Mouse (Mus musculus): ENCODE results near the gene Sirt6. TPM values are rescaled to one million over a fixed set of nuclear protein-coding genes. Genes with fewer than 3 reads are reported as not detected.
"Not testable (repeated sequence)": the region's sequence is repeated elsewhere in the genome, so short reads cannot be mapped to it uniquely, and the experiment has no call there.

The Sirt6 gene
- total RNA-seq (2014; fragmentation: Nextera tagmentation): 13.7 and 18.3 TPM in 2 replicates
- 2.1 and 5.5 TPM in 2 replicates for total RNA-seq (2017)

DNA sequence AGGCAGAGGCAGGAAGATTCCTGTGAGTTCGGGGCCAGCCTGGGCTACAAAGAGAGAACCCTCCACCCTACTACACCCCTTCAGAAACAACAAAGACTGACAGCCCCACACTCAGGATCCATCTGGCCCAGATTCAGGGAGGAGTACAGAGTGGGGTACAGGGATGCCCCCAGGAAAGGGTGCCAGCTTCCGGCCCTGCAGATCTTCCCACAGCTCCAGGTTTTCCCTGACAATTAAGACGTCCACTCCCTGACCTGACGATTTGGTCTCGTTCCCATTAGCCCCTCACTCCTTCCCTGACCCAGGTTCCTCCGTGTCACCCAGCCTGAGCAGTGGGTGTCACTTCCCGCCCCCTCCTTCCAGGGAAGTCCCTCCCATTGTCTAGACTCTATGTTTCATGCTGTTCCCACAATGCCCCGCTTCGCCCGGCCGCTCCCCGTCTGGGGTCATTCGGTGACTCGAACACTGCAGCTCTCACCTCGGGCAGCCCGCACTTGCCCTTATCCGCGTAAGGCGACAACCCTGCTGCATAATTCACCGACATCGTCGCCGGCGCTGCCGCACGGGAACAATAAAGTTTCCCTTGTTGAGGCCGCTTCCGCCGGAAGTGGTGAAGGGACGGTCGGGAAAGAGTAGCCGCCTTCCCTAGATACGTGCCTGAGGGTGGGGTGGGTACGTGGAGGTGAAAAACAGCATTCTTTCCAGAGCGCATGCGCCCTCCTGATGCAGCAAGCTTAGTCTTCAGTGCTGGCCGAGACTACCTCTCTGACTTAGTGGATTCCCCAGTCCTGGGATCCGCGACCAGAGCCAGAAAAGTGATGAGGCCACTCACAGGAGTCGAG, at the start of gene Sirt6:
Sirt6 (minus strand) TSS at position 804 of the 842 bp plus-strand sequence.
- ATAC-seq (replicated peaks; ENCODE audit: low FRiP score, low TSS enrichment, poor library complexity, severe bottlenecking): peak; percentile 88

DNA sequence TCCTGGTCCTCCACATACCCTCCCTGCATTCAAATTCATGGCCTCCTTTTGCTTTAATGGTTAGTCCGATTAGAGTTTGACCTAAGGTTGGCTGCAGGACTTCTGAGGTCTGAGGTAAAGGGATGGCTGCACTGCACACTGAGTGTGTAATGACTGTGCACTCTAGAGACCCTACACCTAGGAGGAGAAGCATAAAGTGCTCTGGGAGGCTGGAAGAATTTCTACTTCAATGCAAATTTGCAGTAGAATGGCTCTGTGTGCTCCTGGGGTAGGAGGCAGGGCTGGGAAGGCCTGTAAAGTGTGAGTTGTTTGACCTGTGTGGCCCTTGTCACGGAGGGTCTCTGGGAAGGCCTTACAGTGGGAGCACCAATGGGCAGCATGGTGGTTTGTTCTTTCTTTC, 28.6 kb upstream of the Sirt6 start:
- ATAC-seq (replicated peaks; ENCODE audit: low FRiP score, low TSS enrichment, poor library complexity, severe bottlenecking): no peak

DNA sequence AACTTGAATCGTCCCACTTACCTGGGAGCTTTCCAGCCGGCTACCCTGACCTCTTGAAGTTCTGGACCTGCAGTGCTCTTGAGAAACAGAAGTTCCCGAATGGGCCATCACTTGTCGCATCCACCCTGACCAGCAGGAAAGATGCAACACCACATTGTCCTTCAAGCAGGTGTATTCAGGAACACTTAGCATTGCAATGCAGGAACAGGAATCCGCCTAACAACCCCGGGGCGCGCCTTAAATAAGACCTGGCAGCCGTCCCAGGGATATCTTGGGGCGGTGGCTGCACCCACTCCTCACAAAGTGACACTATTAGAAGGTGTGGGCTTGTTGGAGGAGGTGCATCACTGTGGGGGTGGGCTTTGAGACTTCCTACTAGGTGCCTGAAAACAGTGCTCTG, 27.6 kb upstream of the Sirt6 start:
- no peak for ATAC-seq (replicated peaks; ENCODE audit: low FRiP score, low TSS enrichment, poor library complexity, severe bottlenecking)

DNA sequence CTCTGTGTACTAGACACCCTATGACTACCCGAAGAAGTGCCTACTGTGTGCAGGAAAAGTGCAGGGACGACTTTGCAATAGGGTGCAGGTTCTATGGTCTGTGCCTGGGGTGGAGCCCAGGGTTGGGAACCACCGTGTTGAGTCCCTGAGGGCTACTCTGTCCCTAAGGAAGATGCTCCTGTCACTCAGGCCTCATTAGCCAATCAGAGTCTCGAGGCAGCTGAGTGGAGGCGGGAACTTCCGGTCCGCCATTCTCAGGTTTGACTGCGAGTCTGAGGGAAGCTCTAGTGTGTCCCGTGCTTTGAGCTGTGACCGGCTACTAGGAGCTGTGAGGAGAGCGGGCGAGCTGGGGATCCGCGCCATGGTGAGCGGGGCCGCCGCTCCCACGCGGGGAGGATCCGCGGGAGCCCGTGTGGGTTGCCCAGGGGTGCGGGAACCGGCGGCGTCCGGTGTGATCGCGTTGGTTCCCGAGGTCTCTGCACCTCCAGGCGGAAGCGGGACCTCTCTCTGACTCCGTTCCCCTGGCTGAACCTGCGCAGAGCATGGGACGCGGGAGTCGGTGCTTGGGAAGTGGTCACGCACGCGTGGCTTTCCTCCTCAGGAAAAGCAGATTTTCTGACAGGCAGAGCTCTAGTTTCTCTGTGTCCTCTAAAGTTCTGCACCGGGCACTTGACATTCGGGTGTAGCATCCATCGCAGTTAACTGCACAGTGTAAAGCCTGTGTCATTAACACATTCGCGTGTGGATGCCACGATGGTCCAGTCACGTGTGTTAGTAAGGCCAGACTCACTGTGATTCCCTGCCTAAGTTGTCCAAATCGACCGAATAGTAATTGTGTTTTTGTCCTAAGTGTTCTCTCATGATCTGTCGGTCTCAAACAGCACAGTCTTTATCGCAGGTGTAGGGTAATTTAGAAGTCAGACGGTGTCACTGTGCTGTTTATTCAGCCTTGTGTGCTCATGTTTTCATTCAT, 21.5 kb upstream of the Sirt6 start, which contains the start of gene Gm10778:
Gm10778 (plus strand) TSS at position 257 of the 973 bp plus-strand sequence.
- peak; percentile 99 for ATAC-seq (replicated peaks; ENCODE audit: low FRiP score, low TSS enrichment, poor library complexity, severe bottlenecking)

DNA sequence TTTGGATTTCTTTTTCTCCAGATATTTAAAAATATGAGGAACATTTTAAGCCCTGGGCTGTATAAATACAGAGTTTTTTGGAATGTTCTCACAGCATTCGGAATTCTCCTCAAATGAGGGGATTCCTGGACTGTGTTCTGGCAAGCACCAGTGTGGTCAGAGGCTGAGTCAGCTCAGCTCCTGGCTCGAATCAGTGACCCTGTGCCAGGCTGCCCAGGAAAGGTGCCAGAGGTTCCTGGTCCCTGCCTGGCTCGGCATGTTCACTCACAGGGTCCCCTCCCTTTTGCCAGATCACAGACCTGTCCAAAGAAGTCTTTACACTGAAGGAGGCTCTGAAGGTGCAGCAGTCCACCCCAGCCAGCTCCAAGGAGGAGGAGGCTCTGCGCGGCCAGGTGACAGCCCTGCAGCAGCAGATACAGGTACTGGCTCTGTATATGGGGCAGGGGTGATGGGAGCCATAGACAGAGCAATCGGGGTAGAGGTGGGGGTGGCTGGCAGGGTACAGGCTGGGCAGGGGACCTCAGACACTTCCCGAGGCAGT, 18.5 kb upstream of the Sirt6 start:
- ATAC-seq (replicated peaks; ENCODE audit: low FRiP score, low TSS enrichment, poor library complexity, severe bottlenecking): no peak

DNA sequence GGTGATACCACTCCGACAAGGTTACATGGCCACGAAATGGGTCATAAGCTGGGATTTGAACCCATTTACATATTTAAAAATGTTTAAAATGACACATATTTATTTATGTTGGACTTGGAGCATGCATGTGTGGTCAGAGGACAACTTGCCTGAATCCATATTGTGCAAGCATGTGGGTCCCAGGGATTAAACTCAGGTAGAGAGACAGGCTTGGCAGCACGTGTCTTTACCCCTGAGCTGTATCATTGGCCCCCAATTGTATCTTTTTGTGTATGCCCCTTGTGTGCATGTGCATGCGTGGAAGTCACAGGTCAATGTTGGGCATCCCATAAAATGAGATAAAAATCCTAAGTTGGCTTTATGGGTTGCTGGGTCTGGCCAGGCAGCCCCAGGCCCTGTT, 17.8 kb upstream of the Sirt6 start:
- ATAC-seq (replicated peaks; ENCODE audit: low FRiP score, low TSS enrichment, poor library complexity, severe bottlenecking): no peak

DNA sequence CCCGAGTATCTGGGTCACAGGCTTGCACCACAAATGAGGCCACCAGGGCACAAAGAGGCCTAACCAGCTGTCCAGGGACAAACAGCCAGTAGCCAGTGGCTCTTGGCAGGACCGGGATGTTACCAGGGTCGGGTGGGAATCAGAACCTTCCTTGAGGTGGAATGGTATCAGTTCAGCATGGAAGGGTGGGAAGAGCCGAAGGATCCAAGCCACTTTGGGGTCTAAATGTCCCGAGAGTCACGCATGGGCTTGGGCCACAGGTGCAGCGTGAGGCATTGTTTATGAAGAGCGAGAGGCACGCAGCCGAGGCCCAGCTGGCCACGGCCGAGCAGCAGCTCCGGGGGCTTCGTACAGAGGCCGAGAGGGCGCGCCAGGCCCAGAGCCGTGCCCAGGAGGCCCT, 17.1 kb upstream of the Sirt6 start:
- no peak for ATAC-seq (replicated peaks; ENCODE audit: low FRiP score, low TSS enrichment, poor library complexity, severe bottlenecking)

DNA sequence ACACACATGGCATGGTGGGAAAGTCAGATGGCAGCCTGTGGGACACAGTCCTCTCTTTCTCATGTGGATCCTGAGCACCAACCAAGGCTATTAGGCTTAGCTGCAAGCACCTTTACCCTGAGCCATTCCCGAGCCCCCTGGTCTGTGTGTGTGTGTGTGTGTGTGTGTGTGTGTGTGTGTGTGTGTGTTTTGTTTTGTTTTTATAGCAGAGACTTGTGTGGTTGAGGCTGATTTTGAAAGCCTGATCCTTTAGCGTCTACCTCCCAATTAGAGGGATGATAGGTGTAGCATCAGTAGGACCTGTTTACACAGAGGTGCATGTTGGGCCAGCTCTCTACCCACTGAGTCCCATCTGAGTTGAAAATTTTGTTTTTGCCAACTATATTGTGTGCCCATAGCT, 16.6 kb upstream of the Sirt6 start:
- peak; percentile 11; the same call in 1 of the 2 replicates for ATAC-seq (replicated peaks; ENCODE audit: low FRiP score, low TSS enrichment, poor library complexity, severe bottlenecking)

DNA sequence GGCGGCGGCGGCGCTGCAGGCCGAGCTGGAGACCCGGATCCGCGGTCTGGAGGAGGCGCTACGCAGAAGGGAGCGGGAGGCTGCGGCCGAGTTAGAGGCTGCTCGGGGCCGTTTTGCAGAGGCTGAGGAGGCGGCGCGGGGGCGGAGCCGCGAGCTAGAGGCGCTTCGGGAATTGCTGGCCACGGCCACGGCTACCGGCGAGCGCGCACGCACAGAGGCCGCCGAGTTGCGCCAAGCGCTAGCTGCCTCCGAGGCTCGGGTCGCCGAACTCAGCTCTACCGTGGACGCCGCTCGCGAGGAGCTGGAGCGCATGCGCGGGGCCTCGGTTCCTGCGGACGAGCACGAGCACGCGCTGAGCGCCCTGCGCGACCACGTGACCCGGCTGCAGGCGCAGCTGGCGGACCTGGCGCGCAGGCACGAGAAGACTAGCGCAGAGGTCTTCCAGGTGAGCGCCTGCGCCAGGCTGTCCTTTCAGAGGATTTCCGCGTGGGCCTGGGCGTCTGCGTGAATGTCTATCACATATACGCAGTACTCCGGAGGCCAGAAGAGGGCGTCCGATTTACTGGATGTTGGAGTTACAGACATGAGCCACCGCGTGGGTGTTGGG, 16.0 kb upstream of the Sirt6 start:
- ATAC-seq (replicated peaks; ENCODE audit: low FRiP score, low TSS enrichment, poor library complexity, severe bottlenecking): peak; percentile 73

DNA sequence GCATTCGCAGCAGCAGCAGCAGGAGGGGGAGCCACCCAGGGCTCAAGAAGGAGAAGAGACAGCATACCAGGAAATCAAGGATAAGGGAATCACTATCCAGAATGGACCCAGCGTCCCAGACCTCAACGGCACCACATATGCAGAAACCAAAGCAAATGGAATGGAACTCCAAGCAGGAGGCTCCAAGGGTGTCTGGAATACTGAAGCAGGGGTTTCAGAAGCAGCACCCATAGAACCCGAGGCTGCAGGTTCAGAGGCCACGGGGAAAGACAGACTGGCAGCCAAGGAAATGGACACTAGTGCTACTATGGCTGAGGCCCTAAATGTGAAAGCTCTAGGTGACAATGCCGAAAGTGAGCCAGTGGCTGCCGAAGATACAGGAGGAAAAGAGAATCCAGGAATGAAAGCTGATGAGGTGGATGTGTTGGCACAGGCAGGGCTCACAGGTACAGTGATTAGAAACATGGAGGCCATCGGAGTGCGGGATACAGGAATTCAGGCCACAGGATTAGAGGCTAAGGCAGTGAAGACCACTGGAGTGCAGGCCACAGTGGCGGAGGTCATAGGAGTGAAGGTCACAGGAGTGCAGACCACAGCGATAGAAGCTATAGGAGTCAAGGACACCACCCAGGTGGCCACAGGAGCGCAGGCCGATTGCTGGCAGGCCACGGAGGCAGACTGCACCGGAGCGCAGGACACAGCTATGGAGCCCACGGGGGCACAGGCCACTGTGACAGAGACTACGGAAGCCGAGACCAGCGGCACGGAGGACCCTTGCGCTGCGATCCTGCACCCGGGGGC, 15.3 kb upstream of the Sirt6 start:
- peak; percentile 31 for ATAC-seq (replicated peaks; ENCODE audit: low FRiP score, low TSS enrichment, poor library complexity, severe bottlenecking)

DNA sequence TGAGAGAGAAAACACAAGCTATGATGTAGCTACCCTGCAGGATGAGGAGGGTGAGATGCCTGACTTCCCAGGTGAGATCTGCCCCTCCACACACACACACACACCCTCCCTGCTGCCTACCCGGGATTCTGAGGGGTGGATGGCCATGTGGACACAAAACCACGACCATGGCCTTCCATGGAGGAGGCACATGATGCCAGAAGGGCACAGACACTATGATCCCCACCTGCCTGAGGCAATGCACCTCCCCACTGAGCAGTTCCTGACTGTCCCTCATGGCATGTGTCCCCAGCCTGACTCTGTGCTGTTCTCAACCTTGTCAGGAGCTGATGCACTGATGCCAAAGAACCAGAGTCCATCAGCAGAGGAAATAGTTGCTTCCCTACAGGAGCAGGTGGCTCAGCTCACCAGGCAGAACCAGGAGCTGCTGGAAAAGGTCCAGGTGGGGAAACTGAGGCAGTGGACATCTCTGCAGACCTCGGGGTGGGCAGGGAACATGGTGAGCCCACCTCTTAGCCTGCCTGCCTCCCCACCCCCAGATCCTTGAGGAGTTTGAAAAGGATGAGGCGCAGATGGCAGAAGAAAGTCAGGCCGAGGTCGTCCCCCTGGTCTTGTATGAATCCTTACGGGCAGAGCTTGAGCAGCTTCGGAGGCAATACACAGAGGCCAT, 14.5 kb upstream of the Sirt6 start:
- ATAC-seq (replicated peaks; ENCODE audit: low FRiP score, low TSS enrichment, poor library complexity, severe bottlenecking): no peak

DNA sequence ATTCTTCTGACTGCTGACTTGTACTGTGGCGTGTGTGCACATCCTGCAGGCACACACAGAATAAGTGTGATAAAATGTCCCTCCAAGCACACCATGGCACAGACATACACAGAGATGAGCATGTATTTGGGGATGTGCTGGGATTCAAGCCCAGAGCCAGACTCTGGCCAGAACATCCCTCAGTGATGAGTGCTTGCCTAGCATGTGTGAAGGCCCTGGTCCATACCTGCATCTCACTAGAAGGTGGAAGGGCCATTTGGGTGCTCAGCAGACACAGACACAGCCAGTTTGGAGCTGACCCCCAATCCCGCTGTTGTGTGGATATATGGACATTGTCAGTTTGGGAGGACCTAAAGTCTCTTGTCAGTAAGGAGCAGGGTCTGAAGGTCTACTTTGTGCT, 14.0 kb upstream of the Sirt6 start:
- ATAC-seq (replicated peaks; ENCODE audit: low FRiP score, low TSS enrichment, poor library complexity, severe bottlenecking): no peak

DNA sequence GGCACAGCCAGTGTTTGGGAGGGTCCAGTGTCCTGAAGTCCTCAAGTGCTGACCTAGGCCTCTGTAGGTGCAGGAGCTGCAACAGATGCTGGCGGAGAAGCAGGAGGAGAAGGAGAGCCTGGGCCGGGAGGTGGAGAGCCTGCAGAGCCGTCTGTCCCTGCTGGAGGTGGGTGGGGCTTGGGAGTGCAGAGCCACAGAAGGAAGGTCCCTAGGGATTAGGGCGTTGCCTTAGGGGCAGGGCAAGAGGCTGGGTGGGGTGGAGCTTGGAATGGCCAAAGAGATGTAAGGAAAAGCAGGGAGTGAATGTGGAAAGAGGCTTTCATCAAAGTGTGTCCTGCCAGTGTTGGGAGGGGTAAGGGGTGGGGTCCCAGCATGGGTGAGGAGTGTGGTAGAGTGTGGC, 13.2 kb upstream of the Sirt6 start:
- ATAC-seq (replicated peaks; ENCODE audit: low FRiP score, low TSS enrichment, poor library complexity, severe bottlenecking): not testable (repeated sequence)

DNA sequence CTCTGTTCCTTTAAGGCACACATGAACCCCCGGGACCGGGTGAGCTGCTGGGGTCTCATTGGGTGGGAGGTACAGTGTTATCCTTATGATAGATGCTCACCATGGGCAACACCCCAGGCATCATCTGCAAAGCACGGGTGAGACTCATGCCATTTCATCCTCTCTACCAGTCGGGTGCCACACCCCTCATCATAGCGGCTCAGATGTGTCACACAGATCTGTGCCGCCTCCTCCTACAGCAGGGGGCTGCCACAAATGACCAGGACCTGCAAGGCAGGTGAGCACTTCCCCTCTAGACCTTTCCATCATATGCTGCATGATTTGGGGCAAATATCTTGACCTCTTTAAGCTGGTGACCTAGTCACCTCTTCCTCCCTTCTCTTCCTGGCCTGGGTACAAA, 10.5 kb upstream of the Sirt6 start:
- ATAC-seq (replicated peaks; ENCODE audit: low FRiP score, low TSS enrichment, poor library complexity, severe bottlenecking): no peak

DNA sequence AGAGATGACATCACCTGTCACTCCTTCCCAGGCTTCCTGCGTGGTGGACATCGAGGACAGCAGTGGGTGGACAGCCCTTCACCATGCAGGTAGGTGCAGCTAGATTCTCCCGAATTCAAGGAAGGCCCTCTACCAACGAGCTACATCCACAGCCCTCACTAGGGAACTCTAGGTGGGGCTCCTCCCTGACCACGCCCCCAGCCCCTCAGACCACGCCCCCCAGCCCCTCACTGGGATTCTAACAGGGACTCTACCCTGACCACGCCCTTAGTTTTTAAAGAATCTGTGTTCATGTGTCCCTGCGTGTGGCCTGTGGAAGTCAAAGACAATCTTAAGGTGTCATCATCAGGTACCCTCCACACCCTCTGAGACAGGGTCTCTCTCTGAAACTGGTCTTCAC, 8.7 kb upstream of the Sirt6 start:
- no peak for ATAC-seq (replicated peaks; ENCODE audit: low FRiP score, low TSS enrichment, poor library complexity, severe bottlenecking)

DNA sequence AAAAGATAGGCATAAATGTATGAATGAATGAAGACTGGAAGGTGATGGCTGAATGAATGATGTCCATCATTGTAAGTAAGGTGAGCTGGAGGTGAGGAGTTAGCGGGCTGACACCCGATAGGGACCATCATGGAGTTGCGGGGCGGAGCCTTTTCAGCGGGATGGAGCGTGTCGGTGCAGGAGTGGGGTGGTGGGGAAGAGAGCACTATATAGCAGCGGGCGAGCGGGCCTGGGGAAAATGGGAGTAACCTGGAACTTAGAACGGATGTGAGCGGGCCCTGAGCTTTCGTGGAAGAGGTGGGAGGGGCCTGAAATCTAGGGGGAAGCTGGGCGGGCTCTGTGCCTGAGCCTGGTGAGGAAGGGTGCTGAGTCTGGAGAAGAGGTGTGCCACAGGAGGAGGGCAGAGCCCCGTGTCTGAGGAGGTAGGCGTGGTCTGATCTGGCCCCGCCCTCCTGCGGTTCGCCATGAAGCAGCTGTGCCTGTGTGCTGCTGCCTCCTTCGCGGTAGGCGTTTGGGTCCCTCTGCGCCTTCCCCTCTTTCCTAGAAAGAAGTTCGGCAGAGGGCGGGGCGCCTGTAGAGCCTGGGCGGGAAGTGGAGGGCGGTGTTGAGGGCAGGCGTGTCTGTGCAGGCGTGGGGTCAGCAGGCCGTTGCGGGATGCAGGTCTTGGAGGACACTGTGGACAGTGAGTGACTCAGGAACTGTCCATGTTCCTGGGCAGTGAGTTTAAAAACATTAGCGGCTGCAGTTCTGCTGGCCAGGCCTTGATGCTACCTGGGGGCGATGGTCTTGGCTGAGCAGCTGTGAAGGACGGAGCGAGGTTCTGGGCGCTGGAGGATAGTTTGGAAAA, 5.9 kb upstream of the Sirt6 start:
- ATAC-seq (replicated peaks; ENCODE audit: low FRiP score, low TSS enrichment, poor library complexity, severe bottlenecking): peak; percentile 97

DNA sequence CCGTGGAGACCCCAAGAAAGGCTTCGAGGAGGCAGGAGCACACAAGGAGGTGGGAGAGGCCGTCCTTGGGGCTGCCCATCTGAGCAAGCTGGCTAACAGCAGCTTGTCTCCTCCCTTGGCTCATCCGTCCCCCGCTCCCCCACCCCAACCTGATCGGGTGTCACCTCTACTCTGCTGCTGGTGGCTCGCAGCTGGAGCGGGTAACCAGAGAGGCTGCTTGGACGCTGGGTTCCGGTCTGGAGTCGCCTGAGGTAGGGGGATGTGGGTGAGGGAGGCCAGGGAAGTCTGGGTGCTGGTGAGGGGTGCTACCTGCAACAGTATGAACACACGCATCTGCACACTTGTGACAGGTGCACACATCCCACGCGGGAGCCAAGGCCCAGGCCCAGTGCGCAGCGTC, 793 bp upstream of the Sirt6 start, which contains the start of gene Ankrd24:
Ankrd24 (plus strand) TSS at position 151 of the 400 bp plus-strand sequence.
- ATAC-seq (replicated peaks; ENCODE audit: low FRiP score, low TSS enrichment, poor library complexity, severe bottlenecking): no peak

All from megakaryocyte-erythroid progenitor cell, adult 5-6 weeks (primary cell).